Mouse (Mus musculus) kidney, adult 18-20 months (tissue): ENCODE measurements around the gene Vmn1r157.
"Not testable (repeated sequence)": the region's sequence is repeated elsewhere in the genome, so short reads cannot be mapped to it uniquely, and the experiment has no call there.

Experiments
- DNase-seq: peaks from one replicate; pipeline ENCODE4 v3.0.0; 2021

The Vmn1r157 gene

GRCm38 (mm10) chr7:22761397-22761796 is at the start of gene Vmn1r157:
Vmn1r157 (plus strand) TSS chr7:22761697.
- DNase-seq = not testable (repeated sequence)

DNA sequence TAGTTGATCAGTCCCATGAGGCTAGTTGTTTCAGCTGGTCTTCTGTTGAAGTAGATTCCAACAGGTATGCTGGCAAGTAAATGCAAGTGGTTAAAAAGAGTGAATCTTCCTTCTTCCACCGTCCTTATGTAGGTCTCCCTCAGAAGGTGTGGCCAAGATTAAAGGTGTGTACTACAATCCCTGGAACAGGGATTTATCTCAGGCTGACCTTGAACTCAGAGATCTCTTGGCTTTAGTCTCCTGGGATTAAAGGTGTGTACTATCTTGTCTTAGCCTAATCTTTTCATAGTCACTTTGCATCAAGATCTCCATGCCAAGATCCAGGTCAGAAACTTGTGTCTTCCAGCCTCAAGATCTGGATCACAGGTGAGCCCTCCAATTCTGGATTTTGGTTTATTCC is 41.9 kb upstream of the Vmn1r157 start, which contains the start of gene Gm4567:
Gm4567 (minus strand) TSS at position 101 of the 400 bp plus-strand sequence.
- not testable (repeated sequence) for DNase-seq

GRCm38 (mm10) chr7:22775981-22776380 is 14.5 kb downstream of the Vmn1r157 start:
- not testable (repeated sequence) for DNase-seq

- not testable (repeated sequence) for DNase-seq
These were observed 29.2 kb downstream of the Vmn1r157 start, which contains the start of gene Vmn1r158 for GRCm38 (mm10) chr7:22790682-22791081. Vmn1r158 (minus strand) TSS chr7:22790782.
